Mouse (Mus musculus) brain, embryonic 14.5 days (tissue): ENCODE data around the gene Nhlrc1.

Source experiments
- CTCF ChIP-seq: fragments of 200-500 bp; IDR thresholded peaks from 2 replicates; pipeline ENCODE4 v1.5.1; 2012; ENCODE audit warnings: inconsistent platforms, mild to moderate bottlenecking, moderate library complexity, borderline replicate concordance; ENCODE audit not compliant: insufficient read depth, insufficient read length; ENCODE audit errors: extremely low read depth
- POLR2A ChIP-seq: fragments of 200-500 bp; IDR thresholded peaks from 2 replicates; pipeline ENCODE4 v1.6.1; 2012; ENCODE audit warnings: mild to moderate bottlenecking, inconsistent platforms, borderline replicate concordance; ENCODE audit not compliant: poor library complexity, insufficient read depth, insufficient read length, severe bottlenecking; ENCODE audit errors: extremely low read depth

GRCm38 (mm10) chr13:46970286-46970945 is 44.2 kb downstream of the Nhlrc1 start:
- TF ChIP-seq CTCF = no peak
- no peak for TF ChIP-seq POLR2A
